Mouse (Mus musculus): ENCODE measurements around the gene Gm28035. TPM values are rescaled to one million over a fixed set of nuclear protein-coding genes. Genes with fewer than 3 reads are reported as not detected.

The Gm28035 gene
- polyA plus RNA-seq, 1 experiment from 2014 or later = 0.22 TPM

Other genes with a start within 250 kb of the Gm28035 start
- 24.1 and 25.6 TPM in 2 replicates for gene Wdr34, start 191.7 kb upstream of the Gm28035 start, polyA plus RNA-seq (2015; fragmentation: Nextera tagmentation; extraction: Ambion mirVana)
- gene Set, start 183.2 kb upstream of the Gm28035 start, polyA plus RNA-seq (2015; fragmentation: Nextera tagmentation; extraction: Ambion mirVana) = 198 and 217 TPM in 2 replicates
- 9.4 and 11.7 TPM in 2 replicates for gene Pkn3, start 162.9 kb upstream of the Gm28035 start, polyA plus RNA-seq (2015; fragmentation: Nextera tagmentation; extraction: Ambion mirVana)
- 29.4 and 30.8 TPM in 2 replicates for gene Zdhhc12, start 146.9 kb upstream of the Gm28035 start, polyA plus RNA-seq (2015; fragmentation: Nextera tagmentation; extraction: Ambion mirVana)
- gene Zer1, start 116.0 kb upstream of the Gm28035 start, polyA plus RNA-seq (2015; fragmentation: Nextera tagmentation; extraction: Ambion mirVana) = 5.7 TPM in 2 replicates
- gene Tbc1d13, start 106.8 kb upstream of the Gm28035 start, polyA plus RNA-seq (2015; fragmentation: Nextera tagmentation; extraction: Ambion mirVana) = 5.4 and 7.1 TPM in 2 replicates
- 37.4 and 40.0 TPM in 2 replicates for gene Endog, start 69.1 kb upstream of the Gm28035 start, polyA plus RNA-seq (2015; fragmentation: Nextera tagmentation; extraction: Ambion mirVana)
- gene Spout1, start 62.1 kb upstream of the Gm28035 start, polyA plus RNA-seq (2015; fragmentation: Nextera tagmentation; extraction: Ambion mirVana) = 31.5 and 34.3 TPM in 2 replicates
- gene Kyat1, start 34.7 kb upstream of the Gm28035 start, polyA plus RNA-seq (2015; fragmentation: Nextera tagmentation; extraction: Ambion mirVana) = 26.9 and 28.1 TPM in 2 replicates
- gene Lrrc8a, start 2.9 kb upstream of the Gm28035 start, polyA plus RNA-seq (2015; fragmentation: Nextera tagmentation; extraction: Ambion mirVana) = 39.4 and 42.6 TPM in 2 replicates
- gene Phyhd1, start 25.6 kb downstream of the Gm28035 start, polyA plus RNA-seq (2015; fragmentation: Nextera tagmentation; extraction: Ambion mirVana) = 9.4 and 13.1 TPM in 2 replicates
- not detected in 2 replicates for gene Gm28038, start 40.5 kb downstream of the Gm28035 start, polyA plus RNA-seq (2015; fragmentation: Nextera tagmentation; extraction: Ambion mirVana)
- gene Dolk, start 45.8 kb downstream of the Gm28035 start, polyA plus RNA-seq (2015; fragmentation: Nextera tagmentation; extraction: Ambion mirVana) = 31.8 and 33.0 TPM in 2 replicates
- 21.2 and 23.6 TPM in 2 replicates for gene Nup188, start 45.8 kb downstream of the Gm28035 start, polyA plus RNA-seq (2015; fragmentation: Nextera tagmentation; extraction: Ambion mirVana)
- gene Sh3glb2, start 118.8 kb downstream of the Gm28035 start, polyA plus RNA-seq (2015; fragmentation: Nextera tagmentation; extraction: Ambion mirVana) = 135 and 136 TPM in 2 replicates
- 38.7 and 43.5 TPM in 2 replicates for gene Miga2, start 123.7 kb downstream of the Gm28035 start, polyA plus RNA-seq (2015; fragmentation: Nextera tagmentation; extraction: Ambion mirVana)
- gene Dolpp1, start 151.7 kb downstream of the Gm28035 start, polyA plus RNA-seq (2015; fragmentation: Nextera tagmentation; extraction: Ambion mirVana) = 26.0 and 29.3 TPM in 2 replicates
- gene Crat, start 175.2 kb downstream of the Gm28035 start, polyA plus RNA-seq (2015; fragmentation: Nextera tagmentation; extraction: Ambion mirVana) = 164 and 169 TPM in 2 replicates
- gene Ptpa, start 175.5 kb downstream of the Gm28035 start, polyA plus RNA-seq (2015; fragmentation: Nextera tagmentation; extraction: Ambion mirVana) = 125 and 126 TPM in 2 replicates
- gene Ier5l, start 233.7 kb downstream of the Gm28035 start, polyA plus RNA-seq (2015; fragmentation: Nextera tagmentation; extraction: Ambion mirVana) = 0.72 and 0.85 TPM in 2 replicates

Data from heart, embryonic 16.5 days (tissue).